Mouse (Mus musculus) lung, embryonic 15.5 days (tissue): ENCODE measurements at regions not wholly inside any gene's neighbourhood (a gene's known extent, or its start where the extent isn't known, plus 50 kb on each side); places are given as distances from the start of the nearest gene placed in this dataset.

Source experiments
- ATAC-seq: fragments of 200-750 bp; cut with Nextera tagmentation; 2 replicates; pipeline ENCODE4 v1.8.0; 2017; ENCODE audit warnings: moderate number of reproducible peaks, borderline replicate concordance; ENCODE audit not compliant: low FRiP score, low TSS enrichment; ENCODE audit errors: extremely low read depth
- H3K27ac ChIP-seq: fragments of 300-500 bp; sonication (generic); 2 replicates; pipeline ENCODE4 v1.5.1; 2015; ENCODE audit warnings: moderate library complexity, mild to moderate bottlenecking, inconsistent platforms
- H3K27me3 ChIP-seq: fragments of 300-500 bp; sonication (generic); 2 replicates; pipeline ENCODE4 v1.6.1; 2015; ENCODE audit warnings: inconsistent platforms
- H3K36me3 ChIP-seq: fragments of 300-500 bp; sonication (generic); 2 replicates; pipeline ENCODE4 v1.6.1; 2015; ENCODE audit warnings: inconsistent platforms
- H3K4me1 ChIP-seq: fragments of 300-500 bp; sonication (generic); 2 replicates; pipeline ENCODE4 v1.6.1; 2015; ENCODE audit warnings: inconsistent platforms
- H3K4me2 ChIP-seq: fragments of 300-500 bp; sonication (generic); 2 replicates; pipeline ENCODE4 v1.6.1; 2015; ENCODE audit warnings: inconsistent platforms, mild to moderate bottlenecking, moderate library complexity
- H3K4me3 ChIP-seq: fragments of 300-500 bp; sonication (generic); 2 replicates; pipeline ENCODE4 v1.5.1; 2015; ENCODE audit warnings: mild to moderate bottlenecking, inconsistent platforms
- H3K9ac ChIP-seq: fragments of 300-500 bp; sonication (generic); 2 replicates; pipeline ENCODE4 v1.6.1; 2015; ENCODE audit warnings: inconsistent platforms
- H3K9me3 ChIP-seq: fragments of 300-500 bp; sonication (generic); 2 replicates; pipeline ENCODE4 v1.6.1; 2016; ENCODE audit warnings: inconsistent platforms
- WGBS: fragments of 180-500 bp; shearing (Covaris S2); methylation state at CpG from one replicate; pipeline ENCODE4 v1.1.7; 2015; 5-methylcytosine and 5-hydroxymethylcytosine counted together

DNA sequence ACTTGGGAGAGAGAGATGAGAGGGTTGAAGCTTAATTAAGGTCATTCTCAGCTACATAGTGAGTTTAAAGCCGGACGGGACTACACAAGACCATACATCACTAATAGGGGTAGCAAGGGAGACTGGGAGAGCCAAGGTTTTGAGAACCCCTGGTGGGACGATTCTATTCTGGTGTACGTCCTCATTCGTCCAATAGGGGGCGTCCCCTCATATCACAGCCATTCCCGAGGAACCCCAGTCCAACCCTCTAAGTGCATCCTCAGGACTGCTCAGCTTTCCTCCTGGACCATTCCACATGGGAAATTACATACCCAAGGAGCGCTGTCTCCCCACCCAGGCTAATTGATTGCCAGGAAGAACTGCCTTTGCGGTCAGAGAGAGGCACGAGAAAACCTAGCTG, 385.5 kb downstream of the Setd4 start:
- 65% methylated on average over 10 of the region's 10 CpGs for WGBS
- no peaks in the 10 kb centered on the region for H3K9me3 ChIP-seq
- H3K4me2 ChIP-seq = no peak overlapping the region
- no peaks in the 10 kb centered on the region for H3K27me3 ChIP-seq
- no peak overlapping the region for H3K4me3 ChIP-seq
- ATAC-seq = no peak
- no peak overlapping the region for H3K9ac ChIP-seq
- no peaks in the 10 kb centered on the region for H3K36me3 ChIP-seq
- no peak overlapping the region for H3K27ac ChIP-seq
- H3K4me1 ChIP-seq = no peaks in the 10 kb centered on the region

DNA sequence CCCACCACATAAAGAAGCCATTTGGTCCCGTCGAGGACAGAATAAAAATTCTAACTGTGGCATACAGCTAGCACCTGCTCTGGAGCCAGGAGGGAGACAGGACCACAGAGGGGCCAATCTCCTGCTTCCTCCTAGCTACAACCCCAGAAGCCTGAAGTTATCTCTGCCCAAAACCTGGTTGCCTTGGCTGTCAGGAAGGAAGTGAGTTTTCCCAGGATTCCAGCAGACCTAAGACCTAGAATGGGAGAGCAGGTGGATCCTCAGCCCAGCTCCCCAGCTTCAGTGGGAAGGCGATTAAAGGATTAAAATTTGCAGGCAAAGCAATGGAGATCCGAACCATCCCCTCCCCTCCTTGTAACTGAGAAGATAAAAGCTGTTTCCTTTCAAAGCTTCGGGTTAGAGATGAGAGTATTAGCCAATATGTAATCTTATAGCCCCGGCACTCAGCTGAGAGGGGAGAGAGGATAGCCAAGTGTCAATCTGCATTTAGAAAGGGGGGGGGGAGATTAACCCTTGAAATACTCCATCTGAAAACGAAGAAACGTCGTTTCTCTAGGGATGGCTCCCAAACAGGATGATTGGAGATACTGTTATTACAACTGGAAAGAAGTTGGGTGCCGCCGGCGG, 386.1 kb downstream of the Setd4 start:
- WGBS = 40% methylated on average over 12 of the region's 12 CpGs
- ATAC-seq = no peak
- H3K4me2 ChIP-seq = no peak overlapping the region
- no peak overlapping the region for H3K4me3 ChIP-seq
- H3K27me3 ChIP-seq = no peaks in the 10 kb centered on the region
- H3K9ac ChIP-seq = no peak overlapping the region
- H3K27ac ChIP-seq = no peak overlapping the region
- H3K36me3 ChIP-seq = no peaks in the 10 kb centered on the region
- H3K4me1 ChIP-seq = no peaks in the 10 kb centered on the region
- no peaks in the 10 kb centered on the region for H3K9me3 ChIP-seq

DNA sequence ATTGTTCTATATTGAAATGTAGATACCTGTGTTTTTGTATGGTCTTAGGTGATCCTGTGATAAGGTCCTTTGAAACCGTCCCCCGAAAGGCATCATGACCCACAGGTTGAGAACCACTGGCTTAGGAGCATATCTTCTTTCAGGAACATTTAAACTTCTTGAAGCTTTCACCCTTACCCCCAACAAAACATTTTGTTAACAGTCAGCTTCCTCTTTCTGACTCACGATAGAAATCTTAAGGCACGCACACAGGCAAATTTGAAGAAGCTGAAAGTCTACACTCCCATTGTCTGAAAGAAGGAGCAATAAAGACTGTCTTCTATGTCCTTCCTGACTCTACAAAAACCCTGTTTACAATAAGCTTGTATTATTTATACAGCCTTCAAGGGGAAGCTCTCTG, 388.2 kb downstream of the Setd4 start:
- Histone ChIP-seq H3K36me3 (no peaks in the 10 kb centered on the region), H3K9me3 (no peaks in the 10 kb centered on the region), H3K4me1 (no peaks in the 10 kb centered on the region), H3K27me3 (no peaks in the 10 kb centered on the region), H3K9ac (no peak overlapping the region), H3K4me3 (no peak overlapping the region), H3K4me2 (no peak overlapping the region), H3K27ac (no peak overlapping the region)
- 73% methylated on average over 4 of the region's 4 CpGs for WGBS
- no peak for ATAC-seq

DNA sequence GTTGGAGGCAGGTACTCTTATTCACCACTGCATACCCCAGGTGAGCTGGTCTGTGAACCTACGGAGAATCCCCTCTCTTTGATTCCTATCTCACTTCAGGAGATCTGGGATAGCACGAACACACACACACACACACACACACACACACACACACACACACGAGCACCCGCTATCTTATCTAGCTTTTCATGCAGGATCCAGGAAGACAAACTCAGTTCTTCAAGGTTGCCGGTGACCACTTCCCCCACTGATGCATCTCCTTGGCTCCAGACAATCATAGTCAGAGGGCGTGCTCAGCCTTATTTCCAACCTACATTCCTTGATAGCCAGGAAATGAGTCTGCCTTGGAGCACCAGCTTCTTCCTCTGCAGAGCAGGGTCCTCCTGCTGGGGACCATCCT, 387.7 kb upstream of the Runx1 start:
- 78% methylated on average over 6 of the region's 6 CpGs for WGBS
- Histone ChIP-seq H3K27me3 (no peaks in the 10 kb centered on the region), H3K4me3 (no peak overlapping the region), H3K9ac (no peak overlapping the region), H3K4me1 (no peaks in the 10 kb centered on the region), H3K9me3 (no peaks in the 10 kb centered on the region), H3K36me3 (no peaks in the 10 kb centered on the region), H3K27ac (no peak overlapping the region), H3K4me2 (no peak overlapping the region)
- ATAC-seq = no peak

- 67% methylated on average over 3 of the region's 3 CpGs for WGBS
Measured at GRCm38 (mm10) chr16:93207675-93208074, 381.7 kb upstream of the Runx1 start.

DNA sequence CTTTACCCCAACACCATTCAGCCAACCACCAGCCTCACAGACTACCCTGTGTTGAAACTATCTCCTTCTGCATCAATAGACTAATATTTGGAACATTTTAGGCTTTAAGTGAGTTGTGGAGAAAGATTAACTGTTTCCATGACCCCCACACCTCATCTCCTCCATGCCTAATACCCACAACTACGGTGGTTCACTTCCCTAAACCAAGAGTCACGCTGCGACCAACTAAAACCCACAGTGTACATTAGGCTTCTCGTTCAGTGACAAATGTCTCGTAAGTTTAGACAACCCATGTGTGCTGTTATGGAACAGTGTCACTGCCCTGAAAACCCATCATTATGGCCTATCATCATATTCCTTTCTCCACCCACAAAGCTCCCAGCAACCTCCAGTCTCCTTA, 381.3 kb upstream of the Runx1 start:
- Histone ChIP-seq H3K4me1 (no peaks in the 10 kb centered on the region), H3K36me3 (no peaks in the 10 kb centered on the region), H3K4me3 (no peak overlapping the region), H3K9ac (no peak overlapping the region), H3K27me3 (no peaks in the 10 kb centered on the region), H3K27ac (no peak overlapping the region), H3K4me2 (no peak overlapping the region), H3K9me3 (no peaks in the 10 kb centered on the region)
- no peak for ATAC-seq
- 87% methylated on average over 5 of the region's 5 CpGs for WGBS

More at GRCm38 (mm10) chr16:93207675-93208074, 381.7 kb upstream of the Runx1 start:
- Histone ChIP-seq H3K27ac (no peak overlapping the region), H3K4me2 (no peak overlapping the region), H3K36me3 (no peaks in the 10 kb centered on the region), H3K9ac (no peak overlapping the region), H3K4me1 (no peaks in the 10 kb centered on the region), H3K9me3 (no peaks in the 10 kb centered on the region), H3K4me3 (no peak overlapping the region), H3K27me3 (no peaks in the 10 kb centered on the region)
- no peak for ATAC-seq

- Histone ChIP-seq H3K4me3 (no peak overlapping the region), H3K9me3 (no peaks in the 10 kb centered on the region), H3K36me3 (no peaks in the 10 kb centered on the region), H3K27me3 (no peaks in the 10 kb centered on the region), H3K4me2 (no peak overlapping the region), H3K9ac (no peak overlapping the region), H3K4me1 (no peaks in the 10 kb centered on the region), H3K27ac (no peak overlapping the region)
- ATAC-seq = no peak
- 81% methylated on average over 4 of the region's 4 CpGs for WGBS
Measured at GRCm38 (mm10) chr16:93206325-93206724, 380.4 kb upstream of the Runx1 start.

GRCm38 (mm10) chr16:93204601-93205000, 378.7 kb upstream of the Runx1 start:
- H3K36me3 ChIP-seq = no peaks in the 10 kb centered on the region
- no peak overlapping the region for H3K4me3 ChIP-seq
- no peaks in the 10 kb centered on the region for H3K4me1 ChIP-seq
- H3K4me2 ChIP-seq = no peak overlapping the region
- 59% methylated on average over 4 of the region's 4 CpGs for WGBS
- no peaks in the 10 kb centered on the region for H3K9me3 ChIP-seq
- ATAC-seq = no peak
- H3K9ac ChIP-seq = no peak overlapping the region
- H3K27ac ChIP-seq = no peak overlapping the region
- H3K27me3 ChIP-seq = no peaks in the 10 kb centered on the region

- Histone ChIP-seq H3K4me3 (no peak overlapping the region), H3K9me3 (no peaks in the 10 kb centered on the region), H3K4me2 (no peak overlapping the region), H3K27ac (no peak overlapping the region), H3K4me1 (no peaks in the 10 kb centered on the region), H3K27me3 (no peaks in the 10 kb centered on the region), H3K9ac (no peak overlapping the region), H3K36me3 (no peaks in the 10 kb centered on the region)
- ATAC-seq = no peak
Measured at GRCm38 (mm10) chr16:93202591-93202990, 376.6 kb upstream of the Runx1 start.

- no peaks in the 10 kb centered on the region for H3K9me3 ChIP-seq
- WGBS = 73% methylated on average over 8 of the region's 8 CpGs
- H3K9ac ChIP-seq = no peak overlapping the region
- ATAC-seq = no peak; the same call in 1 of the 2 replicates
- no peak overlapping the region for H3K4me3 ChIP-seq
- H3K4me2 ChIP-seq = no peak overlapping the region
- no peaks in the 10 kb centered on the region for H3K36me3 ChIP-seq
- no peaks in the 10 kb centered on the region for H3K4me1 ChIP-seq
- H3K27me3 ChIP-seq = no peaks in the 10 kb centered on the region
- no peak overlapping the region for H3K27ac ChIP-seq
Measured at GRCm38 (mm10) chr16:93197300-93197699, 371.4 kb upstream of the Runx1 start.

- Histone ChIP-seq H3K9me3 (no peaks in the 10 kb centered on the region), H3K27ac (no peak overlapping the region), H3K4me2 (no peak overlapping the region), H3K4me1 (0 out of 2 replicates have a peak, but pooled peaks cover 4% of the 10 kb centered on the region), H3K4me3 (no peak overlapping the region), H3K36me3 (no peaks in the 10 kb centered on the region), H3K9ac (no peak overlapping the region), H3K27me3 (no peaks in the 10 kb centered on the region)
- WGBS = 57% methylated on average over 7 of the region's 7 CpGs
- no peak for ATAC-seq
Measured at GRCm38 (mm10) chr16:93193921-93194481, 368.1 kb upstream of the Runx1 start.

DNA sequence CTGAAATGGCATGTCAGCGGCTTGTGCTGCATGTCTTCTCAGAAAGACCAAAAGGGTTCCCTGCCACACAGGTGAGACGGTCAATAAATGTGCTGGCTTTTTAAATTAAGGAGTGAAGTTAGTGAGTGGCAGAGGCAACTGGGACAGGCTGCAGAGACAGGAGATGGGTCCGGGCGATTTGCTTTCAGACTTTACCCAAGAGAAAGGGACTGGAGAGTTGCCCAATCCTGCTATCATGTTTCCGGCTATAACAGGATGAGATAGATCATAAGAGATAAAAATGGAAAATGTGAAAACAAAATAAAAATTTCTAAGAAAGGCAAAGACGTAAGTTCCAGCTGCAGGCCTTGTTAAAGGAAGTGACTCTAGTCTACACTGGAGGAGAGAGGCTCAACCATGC, 367.3 kb upstream of the Runx1 start:
- Histone ChIP-seq H3K27ac (no peak overlapping the region), H3K4me2 (no peak overlapping the region), H3K4me3 (no peak overlapping the region), H3K4me1 (0 out of 2 replicates have a peak, but pooled peaks cover 4% of the 10 kb centered on the region), H3K9me3 (no peaks in the 10 kb centered on the region), H3K27me3 (no peaks in the 10 kb centered on the region), H3K9ac (no peak overlapping the region), H3K36me3 (no peaks in the 10 kb centered on the region)
- no peak for ATAC-seq
- WGBS = 67% methylated on average over 6 of the region's 6 CpGs
